Mouse (Mus musculus): ENCODE measurements around the gene E330017A01Rik. TPM values are rescaled to one million over a fixed set of nuclear protein-coding genes. Genes with fewer than 3 reads are reported as not detected.

E330017A01Rik gene
- polyA plus RNA-seq, 1 experiment from 2014 or later: not detected

GRCm38 (mm10) chr16:58622377-58622776 lies 16.2 kb downstream of the E330017A01Rik start:
- Histone ChIP-seq H3K4me3 (ENCODE audit: low read length) (no peak overlapping the region), H3K9ac (ENCODE audit: low read depth, low read length) (no peak overlapping the region), H3K27ac (ENCODE audit: low read depth, low read length) (no peak overlapping the region), H3K36me3 (ENCODE audit: control insufficient read depth, insufficient read depth, low read length) (no peaks in the 10 kb centered on the region), H3K27me3 (replicated peaks; ENCODE audit: control insufficient read depth, insufficient read depth, low read length) (no peaks in the 10 kb centered on the region), H3K4me2 (ENCODE audit: low read length) (no peak overlapping the region), H3K9me3 (ENCODE audit: control insufficient read depth, low read length) (no peaks in the 10 kb centered on the region), H3K4me1 (ENCODE audit: control insufficient read depth, insufficient read depth, low read depth, low read length) (no peaks in the 10 kb centered on the region)
- 93% methylated on average over 3 of the region's 3 CpGs for WGBS
- no peak for ATAC-seq

- no peak for ATAC-seq
- Histone ChIP-seq H3K27me3 (replicated peaks; ENCODE audit: control insufficient read depth, insufficient read depth, low read length) (no peaks in the 10 kb centered on the region), H3K4me2 (ENCODE audit: low read length) (no peak overlapping the region), H3K4me1 (ENCODE audit: control insufficient read depth, insufficient read depth, low read depth, low read length) (no peaks in the 10 kb centered on the region), H3K9ac (ENCODE audit: low read depth, low read length) (no peak overlapping the region), H3K36me3 (ENCODE audit: control insufficient read depth, insufficient read depth, low read length) (no peaks in the 10 kb centered on the region), H3K4me3 (ENCODE audit: low read length) (no peak overlapping the region), H3K27ac (ENCODE audit: low read depth, low read length) (no peak overlapping the region), H3K9me3 (ENCODE audit: control insufficient read depth, low read length) (no peaks in the 10 kb centered on the region)
These were observed 21.2 kb downstream of the E330017A01Rik start for GRCm38 (mm10) chr16:58617346-58617745.

DNA sequence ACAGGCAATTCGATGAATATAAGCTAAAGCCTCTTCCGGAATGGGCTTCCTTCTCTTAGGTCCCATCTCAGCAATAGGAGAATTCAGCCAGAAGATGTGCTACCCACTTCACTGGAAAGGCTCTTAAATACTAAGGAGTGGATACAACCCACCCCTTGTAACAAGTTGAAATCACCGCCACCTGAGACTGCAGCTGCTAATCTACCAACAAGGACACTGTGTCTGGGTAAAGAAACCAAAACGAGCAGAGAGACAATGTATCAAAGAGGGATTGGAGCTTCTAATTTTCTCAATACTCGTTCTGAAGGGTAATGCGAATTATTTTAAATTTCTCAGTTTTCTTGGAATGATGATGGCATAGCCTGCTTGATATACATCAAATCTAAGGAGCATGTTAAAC lies 21.7 kb downstream of the E330017A01Rik start, which contains the start of gene Gm813:
Gene Gm813 (minus strand): TSS at position 101 of the 400 bp plus-strand sequence.
- ATAC-seq: no peak

DNA sequence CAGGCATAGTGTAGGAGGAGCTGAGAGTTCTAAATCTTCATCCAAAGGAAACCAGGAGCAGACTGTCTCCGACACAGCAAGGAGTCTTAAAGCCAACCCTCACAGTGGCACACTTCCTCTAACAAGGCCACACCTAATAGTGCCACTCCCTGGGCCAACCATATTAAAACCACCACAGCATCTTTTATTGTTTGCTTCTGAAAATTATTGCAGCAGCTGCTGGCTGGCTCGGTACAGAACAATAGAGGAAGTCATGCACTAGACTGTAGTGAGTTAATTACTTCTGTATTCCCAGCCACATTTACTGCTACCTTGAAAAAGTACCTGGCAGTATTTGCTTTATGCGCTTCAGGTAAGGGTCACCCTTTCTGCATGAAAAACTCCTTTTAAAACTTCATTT lies 25.6 kb downstream of the E330017A01Rik start:
- Histone ChIP-seq H3K27me3 (replicated peaks; ENCODE audit: control insufficient read depth, insufficient read depth, low read length) (no peaks in the 10 kb centered on the region), H3K4me2 (ENCODE audit: low read length) (no peak overlapping the region), H3K4me3 (ENCODE audit: low read length) (no peak overlapping the region), H3K27ac (ENCODE audit: low read depth, low read length) (no peak overlapping the region), H3K36me3 (ENCODE audit: control insufficient read depth, insufficient read depth, low read length) (no peaks in the 10 kb centered on the region), H3K4me1 (ENCODE audit: control insufficient read depth, insufficient read depth, low read depth, low read length) (no peaks in the 10 kb centered on the region), H3K9me3 (ENCODE audit: control insufficient read depth, low read length) (no peaks in the 10 kb centered on the region), H3K9ac (ENCODE audit: low read depth, low read length) (no peak overlapping the region)
- no peak for ATAC-seq
- WGBS: 81% methylated on average over 3 of the region's 3 CpGs

More for the DNA sequence above, 21.7 kb downstream of the E330017A01Rik start, which contains the start of gene Gm813:
- no peaks in the 10 kb centered on the region for H3K36me3 ChIP-seq (ENCODE audit: control insufficient read depth, insufficient read depth, low read length)
- no peak within 1 kb of the TSS for H3K4me2 ChIP-seq (ENCODE audit: low read length)
- no peak within 1 kb of the TSS for H3K4me3 ChIP-seq (ENCODE audit: low read length)
- no peaks in the 10 kb centered on the region for H3K27me3 ChIP-seq (replicated peaks; ENCODE audit: control insufficient read depth, insufficient read depth, low read length)
- H3K4me1 ChIP-seq (ENCODE audit: control insufficient read depth, insufficient read depth, low read depth, low read length): no peaks in the 10 kb centered on the region
- 90% methylated on average over 6 of the region's 6 CpGs for WGBS
- H3K9me3 ChIP-seq (ENCODE audit: control insufficient read depth, low read length): no peaks in the 10 kb centered on the region
- no peak within 1 kb of the TSS for H3K9ac ChIP-seq (ENCODE audit: low read depth, low read length)
- H3K27ac ChIP-seq (ENCODE audit: low read depth, low read length): no peak within 1 kb of the TSS

DNA sequence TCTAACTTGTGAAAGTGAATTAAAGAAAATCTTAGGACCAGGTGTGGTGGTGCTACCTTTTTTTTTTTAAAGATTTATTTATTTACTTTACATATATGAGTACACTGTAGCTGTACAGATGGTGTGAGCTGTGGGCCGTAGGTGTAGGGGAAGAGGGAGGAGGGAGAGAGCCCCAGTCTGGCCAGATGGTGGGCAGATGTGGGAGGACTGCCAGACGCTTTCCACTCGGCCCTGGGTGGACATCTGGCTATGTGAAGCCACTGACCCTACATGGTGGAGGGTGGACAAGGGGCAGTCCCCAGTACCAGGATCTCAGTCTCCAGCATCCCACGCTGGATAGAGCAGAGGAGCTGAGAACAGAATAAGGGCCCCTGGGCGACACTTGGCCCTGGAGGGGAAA lies 31.4 kb downstream of the E330017A01Rik start:
- H3K27ac ChIP-seq (ENCODE audit: low read depth, low read length): no peak overlapping the region
- H3K9ac ChIP-seq (ENCODE audit: low read depth, low read length): no peak overlapping the region
- no peaks in the 10 kb centered on the region for H3K4me1 ChIP-seq (ENCODE audit: control insufficient read depth, insufficient read depth, low read depth, low read length)
- H3K36me3 ChIP-seq (ENCODE audit: control insufficient read depth, insufficient read depth, low read length): no peaks in the 10 kb centered on the region
- no peak overlapping the region for H3K4me2 ChIP-seq (ENCODE audit: low read length)
- no peak for ATAC-seq
- H3K4me3 ChIP-seq (ENCODE audit: low read length): no peak overlapping the region
- 76% methylated on average over 5 of the region's 5 CpGs for WGBS
- H3K27me3 ChIP-seq (replicated peaks; ENCODE audit: control insufficient read depth, insufficient read depth, low read length): no peaks in the 10 kb centered on the region
- no peaks in the 10 kb centered on the region for H3K9me3 ChIP-seq (ENCODE audit: control insufficient read depth, low read length)

- Histone ChIP-seq H3K27ac (ENCODE audit: low read depth, low read length) (no peak overlapping the region), H3K27me3 (replicated peaks; ENCODE audit: control insufficient read depth, insufficient read depth, low read length) (no peaks in the 10 kb centered on the region), H3K4me3 (ENCODE audit: low read length) (no peak overlapping the region), H3K36me3 (ENCODE audit: control insufficient read depth, insufficient read depth, low read length) (no peaks in the 10 kb centered on the region), H3K4me2 (ENCODE audit: low read length) (no peak overlapping the region), H3K9me3 (ENCODE audit: control insufficient read depth, low read length) (no peaks in the 10 kb centered on the region), H3K9ac (ENCODE audit: low read depth, low read length) (no peak overlapping the region), H3K4me1 (ENCODE audit: control insufficient read depth, insufficient read depth, low read depth, low read length) (no peaks in the 10 kb centered on the region)
- ATAC-seq: no peak
These were observed 33.9 kb downstream of the E330017A01Rik start for GRCm38 (mm10) chr16:58604680-58605079.

DNA sequence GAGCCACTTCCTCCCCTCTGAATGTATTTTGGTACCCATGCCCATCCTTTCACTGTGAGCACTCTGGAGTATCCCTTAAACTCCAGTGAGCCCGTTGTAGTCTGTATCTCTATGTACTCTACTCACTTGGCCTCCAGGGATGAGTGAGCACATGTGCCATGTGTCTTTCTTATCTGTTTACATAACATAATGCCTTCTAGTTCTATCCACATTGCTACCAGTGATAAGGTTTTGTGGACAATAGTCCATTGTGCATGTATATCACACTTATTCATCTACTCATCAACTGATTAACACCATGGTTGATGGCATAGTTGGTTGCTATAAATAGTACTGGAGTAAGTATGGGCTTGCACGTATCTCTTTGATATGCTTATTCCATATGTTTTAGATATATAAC lies 34.7 kb downstream of the E330017A01Rik start:
- H3K27ac ChIP-seq (ENCODE audit: low read depth, low read length): no peak overlapping the region
- 89% methylated on average over 2 of the region's 2 CpGs for WGBS

DNA sequence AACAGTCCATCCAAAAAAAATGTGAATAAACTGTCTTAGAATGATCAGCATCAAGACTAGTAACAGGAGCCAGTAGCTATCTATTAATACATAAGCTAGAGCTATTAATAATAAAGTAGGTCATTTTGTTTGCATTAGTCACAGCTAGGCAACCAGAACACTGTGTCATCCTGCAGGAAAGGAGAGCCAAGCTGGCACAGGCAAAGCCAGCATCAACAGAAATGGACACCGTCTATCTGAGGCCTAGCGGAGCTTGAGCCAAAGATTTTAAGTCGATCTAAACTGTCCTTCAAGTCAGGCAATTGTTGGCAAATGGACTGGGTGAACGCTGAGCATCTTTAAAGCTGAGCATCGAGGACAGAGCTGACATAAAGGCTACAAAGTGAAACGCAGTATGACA lies 37.7 kb downstream of the E330017A01Rik start:
- no peak overlapping the region for H3K27ac ChIP-seq (ENCODE audit: low read depth, low read length)
- H3K27me3 ChIP-seq (replicated peaks; ENCODE audit: control insufficient read depth, insufficient read depth, low read length): no peaks in the 10 kb centered on the region
- no peak overlapping the region for H3K9ac ChIP-seq (ENCODE audit: low read depth, low read length)
- H3K9me3 ChIP-seq (ENCODE audit: control insufficient read depth, low read length): no peaks in the 10 kb centered on the region
- WGBS: 84% methylated on average over 6 of the region's 6 CpGs
- no peak overlapping the region for H3K4me3 ChIP-seq (ENCODE audit: low read length)
- H3K4me1 ChIP-seq (ENCODE audit: control insufficient read depth, insufficient read depth, low read depth, low read length): no peaks in the 10 kb centered on the region
- H3K4me2 ChIP-seq (ENCODE audit: low read length): no peak overlapping the region
- H3K36me3 ChIP-seq (ENCODE audit: control insufficient read depth, insufficient read depth, low read length): no peaks in the 10 kb centered on the region
- ATAC-seq: no peak

More for the DNA sequence above, 34.7 kb downstream of the E330017A01Rik start:
- Histone ChIP-seq H3K9ac (ENCODE audit: low read depth, low read length) (no peak overlapping the region), H3K4me1 (ENCODE audit: control insufficient read depth, insufficient read depth, low read depth, low read length) (no peaks in the 10 kb centered on the region), H3K9me3 (ENCODE audit: control insufficient read depth, low read length) (no peaks in the 10 kb centered on the region), H3K36me3 (ENCODE audit: control insufficient read depth, insufficient read depth, low read length) (no peaks in the 10 kb centered on the region), H3K4me3 (ENCODE audit: low read length) (no peak overlapping the region), H3K4me2 (ENCODE audit: low read length) (no peak overlapping the region), H3K27me3 (replicated peaks; ENCODE audit: control insufficient read depth, insufficient read depth, low read length) (no peaks in the 10 kb centered on the region)
- ATAC-seq: no peak

GRCm38 (mm10) chr16:58591299-58591698 lies 47.2 kb downstream of the E330017A01Rik start:
- Histone ChIP-seq H3K4me1 (ENCODE audit: control insufficient read depth, insufficient read depth, low read depth, low read length) (no peaks in the 10 kb centered on the region), H3K4me3 (ENCODE audit: low read length) (no peak overlapping the region), H3K36me3 (ENCODE audit: control insufficient read depth, insufficient read depth, low read length) (no peaks in the 10 kb centered on the region), H3K9me3 (ENCODE audit: control insufficient read depth, low read length) (no peaks in the 10 kb centered on the region), H3K4me2 (ENCODE audit: low read length) (no peak overlapping the region), H3K27ac (ENCODE audit: low read depth, low read length) (no peak overlapping the region), H3K27me3 (replicated peaks; ENCODE audit: control insufficient read depth, insufficient read depth, low read length) (no peaks in the 10 kb centered on the region), H3K9ac (ENCODE audit: low read depth, low read length) (no peak overlapping the region)
- WGBS: 85% methylated on average over 3 of the region's 3 CpGs
- no peak for ATAC-seq

GRCm38 (mm10) chr16:58589444-58589843 lies 49.1 kb downstream of the E330017A01Rik start:
- Histone ChIP-seq H3K9ac (ENCODE audit: low read depth, low read length) (no peak overlapping the region), H3K9me3 (ENCODE audit: control insufficient read depth, low read length) (no peaks in the 10 kb centered on the region), H3K36me3 (ENCODE audit: control insufficient read depth, insufficient read depth, low read length) (no peaks in the 10 kb centered on the region), H3K4me2 (ENCODE audit: low read length) (no peak overlapping the region), H3K27me3 (replicated peaks; ENCODE audit: control insufficient read depth, insufficient read depth, low read length) (no peaks in the 10 kb centered on the region), H3K4me1 (ENCODE audit: control insufficient read depth, insufficient read depth, low read depth, low read length) (no peaks in the 10 kb centered on the region), H3K27ac (ENCODE audit: low read depth, low read length) (no peak overlapping the region), H3K4me3 (ENCODE audit: low read length) (no peak overlapping the region)
- ATAC-seq: no peak

Data from hindbrain, embryonic 16.5 days (tissue).